Mouse (Mus musculus): ENCODE data around the gene Fam57a. TPM values are rescaled to one million over a fixed set of nuclear protein-coding genes. Genes with fewer than 3 reads are reported as not detected.

The Fam57a gene
- polyA plus RNA-seq, 1 experiment from 2014 or later: 36.4 TPM

- H3K4me1 ChIP-seq: peaks cover 4% of the 10 kb centered on the region
- H3K36me3 ChIP-seq: peaks cover 33% of the 10 kb centered on the region
- no peak for DNase-seq (ENCODE audit: low spot score)
- no peak overlapping the region for H3K27ac ChIP-seq
- no peaks in the 10 kb centered on the region for H3K27me3 ChIP-seq (ENCODE audit: low read depth, poor library complexity, severe bottlenecking)
- H3K9me3 ChIP-seq (replicated peaks): no peaks in the 10 kb centered on the region
- no peak overlapping the region for H3K4me3 ChIP-seq
- 94% methylated on average over 2 of the region's 2 CpGs for WGBS
Observed at GRCm38 (mm10) chr11:76154861-76155260, 24.6 kb upstream of the Fam57a start.

- WGBS: 94% methylated on average over 2 of the region's 2 CpGs
Observed at GRCm38 (mm10) chr11:76158375-76158774, 21.1 kb upstream of the Fam57a start.

GRCm38 (mm10) chr11:76160251-76160650 lies 19.2 kb upstream of the Fam57a start:
- no peaks in the 10 kb centered on the region for H3K9me3 ChIP-seq (replicated peaks)
- DNase-seq (ENCODE audit: low spot score): no peak
- H3K36me3 ChIP-seq: peaks cover 44% of the 10 kb centered on the region
- H3K4me3 ChIP-seq: no peak overlapping the region
- WGBS: 56% methylated on average over 6 of the region's 6 CpGs
- peak overlapping the region; percentile 56; the same call in 1 of the 2 replicates for H3K27ac ChIP-seq
- H3K4me1 ChIP-seq: peaks cover 9% of the 10 kb centered on the region
- no peaks in the 10 kb centered on the region for H3K27me3 ChIP-seq (ENCODE audit: low read depth, poor library complexity, severe bottlenecking)

More at GRCm38 (mm10) chr11:76158375-76158774, 21.1 kb upstream of the Fam57a start:
- H3K9me3 ChIP-seq (replicated peaks): no peaks in the 10 kb centered on the region
- peaks cover 9% of the 10 kb centered on the region for H3K4me1 ChIP-seq
- H3K36me3 ChIP-seq: peaks cover 55% of the 10 kb centered on the region
- DNase-seq (ENCODE audit: low spot score): no peak
- no peak overlapping the region for H3K27ac ChIP-seq
- no peak overlapping the region for H3K4me3 ChIP-seq
- H3K27me3 ChIP-seq (ENCODE audit: low read depth, poor library complexity, severe bottlenecking): no peaks in the 10 kb centered on the region

GRCm38 (mm10) chr11:76166657-76167056 lies 12.8 kb upstream of the Fam57a start:
- 95% methylated on average over 4 of the region's 4 CpGs for WGBS
- H3K36me3 ChIP-seq: peaks cover 21% of the 10 kb centered on the region
- H3K9me3 ChIP-seq (replicated peaks): no peaks in the 10 kb centered on the region
- no peak overlapping the region for H3K27ac ChIP-seq
- no peaks in the 10 kb centered on the region for H3K27me3 ChIP-seq (ENCODE audit: low read depth, poor library complexity, severe bottlenecking)
- H3K4me3 ChIP-seq: no peak overlapping the region
- no peaks in the 10 kb centered on the region for H3K4me1 ChIP-seq
- DNase-seq (ENCODE audit: low spot score): no peak

- DNase-seq (ENCODE audit: low spot score): peak; percentile 76
- Histone ChIP-seq H3K4me3 (no peak overlapping the region), H3K9me3 (replicated peaks) (no peaks in the 10 kb centered on the region), H3K27ac (no peak overlapping the region), H3K36me3 (peaks cover 23% of the 10 kb centered on the region), H3K4me1 (no peaks in the 10 kb centered on the region), H3K27me3 (ENCODE audit: low read depth, poor library complexity, severe bottlenecking) (no peaks in the 10 kb centered on the region)
- 38% methylated on average over 5 of the region's 5 CpGs for WGBS
Observed at GRCm38 (mm10) chr11:76167079-76167765, 12.2 kb upstream of the Fam57a start.

GRCm38 (mm10) chr11:76168976-76169375 lies 10.5 kb upstream of the Fam57a start:
- whole genome bisulfite sequencing: 88% methylated on average over 3 of the region's 3 CpGs

GRCm38 (mm10) chr11:76170207-76170606 lies 9.3 kb upstream of the Fam57a start:
- Histone ChIP-seq H3K4me1 (no peaks in the 10 kb centered on the region), H3K27ac (no peak overlapping the region), H3K9me3 (replicated peaks) (no peaks in the 10 kb centered on the region), H3K36me3 (peaks cover 27% of the 10 kb centered on the region), H3K4me3 (no peak overlapping the region), H3K27me3 (ENCODE audit: low read depth, poor library complexity, severe bottlenecking) (no peaks in the 10 kb centered on the region)
- 78% methylated on average over 5 of the region's 5 CpGs for WGBS
- no peak for DNase-seq (ENCODE audit: low spot score)

More at GRCm38 (mm10) chr11:76168976-76169375, 10.5 kb upstream of the Fam57a start:
- DNase-seq (ENCODE audit: low spot score): no peak
- Histone ChIP-seq H3K27me3 (ENCODE audit: low read depth, poor library complexity, severe bottlenecking) (no peaks in the 10 kb centered on the region), H3K9me3 (replicated peaks) (no peaks in the 10 kb centered on the region), H3K36me3 (peaks cover 25% of the 10 kb centered on the region), H3K27ac (no peak overlapping the region), H3K4me3 (no peak overlapping the region), H3K4me1 (no peaks in the 10 kb centered on the region)

- Histone ChIP-seq H3K27ac (peak overlapping the region; percentile 73), H3K27me3 (ENCODE audit: low read depth, poor library complexity, severe bottlenecking) (no peaks in the 10 kb centered on the region), H3K4me1 (peaks cover 12% of the 10 kb centered on the region), H3K9me3 (replicated peaks) (no peaks in the 10 kb centered on the region), H3K4me3 (peak overlapping the region; percentile 87), H3K36me3 (peaks cover 2% of the 10 kb centered on the region)
- 2% methylated on average over 28 of the region's 28 CpGs for WGBS
- DNase-seq (ENCODE audit: low spot score): peak; percentile 35
Observed at GRCm38 (mm10) chr11:76178726-76179494, 561 bp upstream of the Fam57a start.

- 23% methylated on average over 7 of the region's 7 CpGs for WGBS
- H3K27me3 ChIP-seq (ENCODE audit: low read depth, poor library complexity, severe bottlenecking): no peaks in the 10 kb centered on the region
- no peaks in the 10 kb centered on the region for H3K9me3 ChIP-seq (replicated peaks)
- DNase-seq (ENCODE audit: low spot score): no peak
- H3K27ac ChIP-seq: no peak overlapping the region
- H3K4me3 ChIP-seq: peak overlapping the region; percentile 87
- H3K4me1 ChIP-seq: peaks cover 12% of the 10 kb centered on the region
- no peaks in the 10 kb centered on the region for H3K36me3 ChIP-seq
Observed at GRCm38 (mm10) chr11:76180146-76180540, 672 bp downstream of the Fam57a start.

- DNase-seq (ENCODE audit: low spot score): no peak
- Histone ChIP-seq H3K9me3 (replicated peaks) (no peaks in the 10 kb centered on the region), H3K4me1 (peaks cover 7% of the 10 kb centered on the region), H3K4me3 (no peak overlapping the region), H3K36me3 (no peaks in the 10 kb centered on the region), H3K27ac (no peak overlapping the region), H3K27me3 (ENCODE audit: low read depth, poor library complexity, severe bottlenecking) (no peaks in the 10 kb centered on the region)
- 92% methylated on average over 4 of the region's 4 CpGs for WGBS
Observed at GRCm38 (mm10) chr11:76183745-76184144, 4.3 kb downstream of the Fam57a start.

GRCm38 (mm10) chr11:76186908-76187307 lies 7.4 kb downstream of the Fam57a start:
- no peaks in the 10 kb centered on the region for H3K4me1 ChIP-seq
- DNase-seq (ENCODE audit: low spot score): no peak
- no peaks in the 10 kb centered on the region for H3K36me3 ChIP-seq
- no peak overlapping the region for H3K27ac ChIP-seq
- H3K27me3 ChIP-seq (ENCODE audit: low read depth, poor library complexity, severe bottlenecking): no peaks in the 10 kb centered on the region
- H3K9me3 ChIP-seq (replicated peaks): no peaks in the 10 kb centered on the region
- no peak overlapping the region for H3K4me3 ChIP-seq
- WGBS: 88% methylated on average over 6 of the region's 6 CpGs

- WGBS: 71% methylated on average over 8 of the region's 8 CpGs
- Histone ChIP-seq H3K36me3 (no peaks in the 10 kb centered on the region), H3K4me1 (peaks cover 9% of the 10 kb centered on the region), H3K27ac (no peak overlapping the region), H3K9me3 (replicated peaks) (no peaks in the 10 kb centered on the region), H3K4me3 (no peak overlapping the region), H3K27me3 (ENCODE audit: low read depth, poor library complexity, severe bottlenecking) (0 out of 2 replicates have a peak, but pooled peaks cover 7% of the 10 kb centered on the region)
- DNase-seq (ENCODE audit: low spot score): no peak
Observed at GRCm38 (mm10) chr11:76196275-76196976, 17.0 kb downstream of the Fam57a start.
